Mouse (Mus musculus): Measurements from ENCODE around the gene Dnmt3a. TPM values are rescaled to one million over a fixed set of nuclear protein-coding genes. Genes with fewer than 3 reads are reported as not detected.

Dnmt3a gene
- total and polyA plus RNA-seq, 3 experiments = 15.5 to 61.5 (median 23.4) TPM

- dilution Hi-C loops (cut with MboI; ENCODE audit: extremely low pct_ligation_motif_present, extremely low pct_unique_long_range_greater_than_20kb, low sequenced_read_pairs) = no loop called here
- DNase-seq (ENCODE audit: extremely low read depth) = peak; percentile 30
Measured at GRCm38 (mm10) chr12:3875474-3875873, 69.7 kb downstream of the Dnmt3a start.

GRCm38 (mm10) chr12:3877376-3877775 is 71.6 kb downstream of the Dnmt3a start:
- Histone ChIP-seq H3K9ac (ENCODE audit: insufficient read depth, low read depth) (no peak overlapping the region), H3K27me3 (replicated peaks) (no peaks in the 10 kb centered on the region), H3K36me3 (replicated peaks in 1 of 2; ENCODE audit: control insufficient read depth in 1 of 2, insufficient read depth in 1 of 2, low read length in 1 of 2) (peaks cover 27 to 68% of the 10 kb centered on the region in 2 experiments), H3K4me3 (replicated peaks in 1 of 3; ENCODE audit: low read depth in 2 of 3, low read length in 2 of 3, poor library complexity in 1 of 3) (no peak overlapping the region), H3K9me3 (replicated peaks; ENCODE audit: low read length) (no peaks in the 10 kb centered on the region), H3K79me2 (replicated peaks; ENCODE audit: control insufficient read depth, extremely low read depth, insufficient read depth, poor library complexity, severe bottlenecking) (no peaks in the 10 kb centered on the region), H3K4me2 (ENCODE audit: insufficient read depth, low read depth, poor library complexity, severe bottlenecking) (no peak overlapping the region), H3K27ac (ENCODE audit: insufficient read depth, low read depth) (no peak overlapping the region), H3K4me1 (ENCODE audit: control insufficient read depth in 1 of 2, insufficient read depth in 2 of 2) (peaks cover 16 to 23% of the 10 kb centered on the region in 2 experiments)
- DNase-seq (ENCODE audit: extremely low read depth) = no peak
- in situ Hi-C loops (cut with MboI; ENCODE audit: low pct_ligation_motif_present, low pct_unique_long_range_greater_than_20kb, low sequenced_read_pairs) (no loop called here), dilution Hi-C loops (cut with MboI; ENCODE audit: extremely low pct_ligation_motif_present, extremely low pct_unique_long_range_greater_than_20kb, low sequenced_read_pairs) (no loop called here)
- no peak for TF ChIP-seq HCFC1 (IDR thresholded peaks at IDR 0.05; ENCODE audit: low read depth, low read length)
- TF ChIP-seq CHD2 (IDR thresholded peaks at IDR 0.05; ENCODE audit: low read length) = no peak
- no peak for TF ChIP-seq MYC (IDR thresholded peaks at IDR 0.05; ENCODE audit: low read depth, low read length)
- TF ChIP-seq USF1 (IDR thresholded peaks at IDR 0.05; ENCODE audit: low read depth, low read length) = no peak
- TF ChIP-seq SMC3 (IDR thresholded peaks at IDR 0.05; ENCODE audit: low read depth, low read length) = no peak
- no peak for TF ChIP-seq E2F4 (IDR thresholded peaks at IDR 0.05; ENCODE audit: insufficient replicate concordance, low read depth, low read length)
- no peak for TF ChIP-seq POLR2A (IDR thresholded peaks at IDR 0.05; ENCODE audit: low read depth, low read length)
- TF ChIP-seq POLR2AphosphoS2 (IDR thresholded peaks at IDR 0.05; ENCODE audit: low read depth, low read length) = no peak
- no peak for TF ChIP-seq USF2 (conservative IDR thresholded peaks at IDR 0.05; ENCODE audit: low read depth, low read length)
- TF ChIP-seq RCOR1 (conservative IDR thresholded peaks at IDR 0.05; ENCODE audit: low read depth, low read length) = no peak
- TF ChIP-seq UBTF (IDR thresholded peaks at IDR 0.05; ENCODE audit: low read depth, low read length) = no peak
- TF ChIP-seq SIN3A (IDR thresholded peaks at IDR 0.05; ENCODE audit: low read length) = no peak
- no peak for TF ChIP-seq TBP (conservative IDR thresholded peaks at IDR 0.05; ENCODE audit: low read depth, low read length)
- no peak for TF ChIP-seq JUND (conservative IDR thresholded peaks at IDR 0.05; ENCODE audit: low read depth, low read length)
- no peak for TF ChIP-seq BHLHE40 (IDR thresholded peaks at IDR 0.05; ENCODE audit: low read depth, low read length)
- no peak for TF ChIP-seq KAT2A (IDR thresholded peaks at IDR 0.05; ENCODE audit: insufficient replicate concordance, low read length)
- TF ChIP-seq MAX (IDR thresholded peaks at IDR 0.05; ENCODE audit: low read length) = no peak
- TF ChIP-seq JUN (IDR thresholded peaks at IDR 0.05; ENCODE audit: insufficient read depth, low read depth, low read length) = no peak

More at GRCm38 (mm10) chr12:3875474-3875873, 69.7 kb downstream of the Dnmt3a start:
- Histone ChIP-seq H3K9ac (ENCODE audit: insufficient read depth, low read depth) (no peak overlapping the region), H3K27ac (ENCODE audit: insufficient read depth, low read depth) (no peak overlapping the region), H3K9me3 (replicated peaks; ENCODE audit: low read length) (no peaks in the 10 kb centered on the region), H3K4me1 (ENCODE audit: control insufficient read depth in 1 of 2, insufficient read depth in 2 of 2) (peaks cover 28 to 39% of the 10 kb centered on the region in 2 experiments), H3K27me3 (replicated peaks) (no peaks in the 10 kb centered on the region), H3K36me3 (replicated peaks in 1 of 2; ENCODE audit: control insufficient read depth in 1 of 2, insufficient read depth in 1 of 2, low read length in 1 of 2) (peaks cover 26 to 49% of the 10 kb centered on the region in 2 experiments), H3K79me2 (replicated peaks; ENCODE audit: control insufficient read depth, extremely low read depth, insufficient read depth, poor library complexity, severe bottlenecking) (no peaks in the 10 kb centered on the region), H3K4me3 (replicated peaks in 1 of 3; ENCODE audit: low read depth in 2 of 3, low read length in 2 of 3, poor library complexity in 1 of 3) (no peak overlapping the region), H3K4me2 (ENCODE audit: insufficient read depth, low read depth, poor library complexity, severe bottlenecking) (no peak overlapping the region)
- in situ Hi-C loops (cut with MboI; ENCODE audit: low pct_ligation_motif_present, low pct_unique_long_range_greater_than_20kb, low sequenced_read_pairs) = no loop called here
- TF ChIP-seq HCFC1 (IDR thresholded peaks at IDR 0.05; ENCODE audit: low read depth, low read length) (no peak), CTCF (conservative IDR thresholded peaks at IDR 0.05 in 1 of 2, IDR thresholded peaks at IDR 0.05 in 1 of 2; ENCODE audit: low read depth in 2 of 2, low read length in 2 of 2) (peak in 1 of 2 experiments; percentile 28; a peak in 1 of 4 replicates)

Data from CH12.LX (cell line).